Mouse (Mus musculus) embryonic facial prominence, embryonic 12.5 days (tissue): ENCODE results near the gene Vwa8. TPM values are rescaled to one million over a fixed set of nuclear protein-coding genes. Genes with fewer than 3 reads are reported as not detected.
A peak's percentile ranks its signal among the peaks of the same experiment; 100 is the strongest.

Experiments
- ATAC-seq: fragments of 200-750 bp; cut with Nextera tagmentation; 2 replicates; pipeline ENCODE4 v1.8.0; 2017; ENCODE audit not compliant: insufficient number of reproducible peaks, insufficient read depth, low FRiP score, low TSS enrichment
- H3K27ac ChIP-seq: fragments of 300-500 bp; sonication (generic); 2 replicates; pipeline ENCODE4 v1.5.1; 2016; ENCODE audit warnings: mild to moderate bottlenecking
- H3K27me3 ChIP-seq: fragments of 300-500 bp; sonication (generic); 2 replicates; pipeline ENCODE4 v1.6.1; 2016; ENCODE audit warnings: mild to moderate bottlenecking, moderate library complexity
- H3K36me3 ChIP-seq: fragments of 300-500 bp; sonication (generic); 2 replicates; pipeline ENCODE4 v1.6.1; 2016; ENCODE audit warnings: mild to moderate bottlenecking
- H3K4me1 ChIP-seq: fragments of 300-500 bp; sonication (generic); 2 replicates; pipeline ENCODE4 v1.6.1; 2016
- H3K4me2 ChIP-seq: fragments of 300-500 bp; sonication (generic); replicated peaks from 2 replicates; pipeline ENCODE4 v1.6.1; 2016; ENCODE audit warnings: mild to moderate bottlenecking, moderate library complexity
- H3K4me3 ChIP-seq: fragments of 300-500 bp; sonication (generic); 2 replicates; pipeline ENCODE4 v1.5.1; 2016; ENCODE audit warnings: mild to moderate bottlenecking
- H3K9ac ChIP-seq: fragments of 300-500 bp; sonication (generic); 2 replicates; pipeline ENCODE4 v1.6.1; 2016; ENCODE audit warnings: mild to moderate bottlenecking, moderate library complexity
- H3K9me3 ChIP-seq: fragments of 300-500 bp; sonication (generic); 2 replicates; pipeline ENCODE4 v1.6.1; 2016; ENCODE audit warnings: mild to moderate bottlenecking, moderate library complexity
- WGBS: fragments of 180-500 bp; shearing (Covaris S2); methylation state at CpG from one replicate; pipeline ENCODE4 v1.1.7; 2016; 5-methylcytosine and 5-hydroxymethylcytosine counted together
- polyA plus RNA-seq: library from polyadenylated mRNA; unstranded; fragments of >200 nt; fragmentation: Nextera tagmentation; extraction: Ambion mirVana; gene quantifications from 2 replicates; pipeline ENCODE4 v1.2.1, GENCODE M21; 2016

The Vwa8 gene
- polyA plus RNA-seq, 1 experiment from 2014 or later = 10.6 TPM

DNA sequence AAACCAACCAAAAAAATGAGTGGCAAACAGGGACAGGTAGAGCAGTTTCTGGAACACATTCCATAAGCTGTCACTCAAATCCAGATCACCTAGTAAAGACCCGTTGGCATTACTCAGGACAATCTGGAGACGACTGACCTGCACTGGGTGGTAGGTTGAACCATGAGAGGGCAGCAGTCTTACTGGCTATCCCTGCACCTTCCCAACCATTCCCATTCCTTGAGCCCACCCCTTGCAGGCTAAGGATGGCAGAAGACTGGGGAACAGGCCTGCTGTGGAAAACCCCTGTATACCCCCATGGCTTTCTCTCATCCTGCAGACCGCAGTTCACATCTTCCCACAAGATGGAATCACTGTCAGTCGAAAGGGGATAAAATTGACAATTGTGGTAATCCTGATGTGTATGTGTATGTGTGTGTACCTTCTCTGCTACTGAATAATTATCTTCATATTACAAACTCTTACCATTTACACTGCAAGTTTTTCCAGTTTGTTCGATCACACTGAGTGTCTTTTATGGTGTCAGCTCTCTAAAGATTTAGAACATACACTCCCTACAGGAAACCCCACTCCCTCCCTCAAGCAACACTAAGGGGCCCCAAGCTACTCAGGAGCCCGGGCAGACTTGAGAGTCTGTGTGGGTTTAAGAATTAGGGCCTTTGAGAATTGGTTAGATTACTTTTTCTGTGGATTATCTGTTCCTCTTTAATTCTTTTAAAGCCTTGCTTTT lies 393.0 kb downstream of the Vwa8 start:
- ATAC-seq = no peak
- Histone ChIP-seq H3K27me3 (no peaks in the 10 kb centered on the region), H3K9ac (no peak overlapping the region)

DNA sequence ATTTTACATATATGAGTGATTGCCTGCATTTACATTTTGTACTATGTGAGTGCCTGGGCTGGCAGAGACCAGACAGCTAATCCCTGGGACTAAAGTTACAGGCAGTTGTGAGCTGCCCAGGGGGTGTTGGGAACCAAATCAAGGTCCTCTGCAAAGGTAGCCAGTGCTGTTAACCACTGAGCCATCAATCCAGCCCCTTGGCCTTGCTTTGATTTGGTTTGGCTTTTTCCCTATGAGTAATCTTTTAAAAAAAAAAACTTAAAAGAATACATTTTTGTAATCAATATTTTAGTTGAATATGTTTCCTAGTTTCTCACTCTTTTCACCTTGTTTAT lies 393.5 kb downstream of the Vwa8 start:
- H3K9ac ChIP-seq = no peak overlapping the region
- ATAC-seq = no peak
- no peak overlapping the region for H3K4me3 ChIP-seq
- no peaks in the 10 kb centered on the region for H3K9me3 ChIP-seq
- H3K36me3 ChIP-seq = no peaks in the 10 kb centered on the region
- peaks cover 5% of the 10 kb centered on the region; the same call in 1 of the 2 replicates for H3K4me1 ChIP-seq
- H3K4me2 ChIP-seq = no peak overlapping the region
- H3K27ac ChIP-seq = no peak overlapping the region
- no peaks in the 10 kb centered on the region for H3K27me3 ChIP-seq

More for the DNA sequence above, 393.0 kb downstream of the Vwa8 start:
- H3K4me2 ChIP-seq = no peak overlapping the region
- peak overlapping the region; percentile 47; the same call in 1 of the 2 replicates for H3K27ac ChIP-seq
- H3K4me3 ChIP-seq = no peak overlapping the region
- H3K4me1 ChIP-seq = peaks cover 5% of the 10 kb centered on the region; the same call in 1 of the 2 replicates
- WGBS = 67% methylated on average over 6 of the region's 6 CpGs
- H3K36me3 ChIP-seq = no peaks in the 10 kb centered on the region
- no peaks in the 10 kb centered on the region for H3K9me3 ChIP-seq

DNA sequence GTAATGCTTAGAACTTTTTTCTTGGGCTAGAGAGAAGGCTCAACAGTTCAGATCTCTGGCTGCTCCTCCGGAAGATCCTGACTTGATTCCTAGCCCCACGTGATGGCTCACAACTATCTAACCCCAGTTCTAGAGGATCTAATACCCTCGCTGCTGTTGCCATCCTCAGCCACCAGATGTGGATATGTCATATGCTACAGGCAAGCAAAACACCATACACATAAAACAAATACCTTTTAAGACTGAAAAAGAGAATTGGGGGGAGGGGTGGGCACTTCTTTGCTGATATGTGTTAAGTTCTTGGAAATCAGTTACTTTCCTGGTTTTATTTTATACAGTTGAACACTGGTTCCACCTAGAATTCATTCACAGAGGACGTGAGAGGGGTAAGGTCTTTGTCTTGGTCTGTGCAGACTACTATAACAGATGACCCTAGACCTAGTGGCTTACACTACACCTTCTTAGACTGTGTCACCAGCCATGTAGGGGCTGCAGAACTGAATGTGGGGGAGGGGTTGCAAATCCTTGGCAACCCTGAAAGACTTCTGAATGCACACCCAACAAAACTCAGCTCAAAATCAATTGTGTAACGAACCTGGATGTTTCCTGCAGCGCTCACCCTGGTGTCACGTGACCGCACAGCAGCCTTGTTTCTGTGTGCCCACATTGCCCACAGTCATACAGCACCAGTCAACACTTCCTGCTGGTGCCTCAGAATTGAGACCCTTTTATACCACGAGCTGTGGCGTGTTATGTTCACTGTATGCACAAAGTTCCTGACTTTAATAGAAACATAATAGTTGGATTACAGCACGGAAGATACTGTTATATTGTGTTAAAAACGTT lies 394.4 kb downstream of the Vwa8 start:
- H3K36me3 ChIP-seq = no peaks in the 10 kb centered on the region
- no peak overlapping the region for H3K27ac ChIP-seq
- no peaks in the 10 kb centered on the region for H3K27me3 ChIP-seq
- no peak for ATAC-seq
- 78% methylated on average over 12 of the region's 12 CpGs for WGBS
- H3K4me1 ChIP-seq = peaks cover 5% of the 10 kb centered on the region; the same call in 1 of the 2 replicates
- H3K4me2 ChIP-seq = no peak overlapping the region
- H3K9me3 ChIP-seq = no peaks in the 10 kb centered on the region
- no peak overlapping the region for H3K9ac ChIP-seq
- no peak overlapping the region for H3K4me3 ChIP-seq

DNA sequence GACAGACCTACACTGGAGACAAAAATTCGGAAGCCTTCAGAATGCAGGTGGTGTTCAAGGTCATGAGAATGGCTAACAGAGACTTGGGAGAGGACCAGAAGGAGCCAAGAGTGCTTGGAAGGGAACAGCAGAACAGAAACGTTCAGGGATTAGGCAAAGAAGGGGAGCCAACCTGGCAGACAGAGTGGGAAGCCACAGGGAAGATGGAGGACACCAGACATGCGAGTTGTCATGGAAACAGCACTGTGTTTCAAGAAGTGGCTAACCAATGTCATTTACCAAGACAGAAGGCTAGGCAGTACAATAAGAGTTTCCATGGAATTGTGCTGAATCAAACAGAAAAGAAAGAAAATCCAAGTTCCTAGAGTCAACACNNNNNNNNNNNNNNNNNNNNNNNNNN lies 395.7 kb downstream of the Vwa8 start:
- H3K27ac ChIP-seq = no peak overlapping the region
- peaks cover 9% of the 10 kb centered on the region; the same call in 1 of the 2 replicates for H3K4me1 ChIP-seq
- H3K9me3 ChIP-seq = no peaks in the 10 kb centered on the region
- H3K9ac ChIP-seq = no peak overlapping the region
- 60% methylated on average over 3 of the region's 3 CpGs for WGBS
- no peaks in the 10 kb centered on the region for H3K27me3 ChIP-seq
- ATAC-seq = no peak
- no peak overlapping the region for H3K4me2 ChIP-seq
- no peak overlapping the region for H3K4me3 ChIP-seq
- H3K36me3 ChIP-seq = no peaks in the 10 kb centered on the region

DNA sequence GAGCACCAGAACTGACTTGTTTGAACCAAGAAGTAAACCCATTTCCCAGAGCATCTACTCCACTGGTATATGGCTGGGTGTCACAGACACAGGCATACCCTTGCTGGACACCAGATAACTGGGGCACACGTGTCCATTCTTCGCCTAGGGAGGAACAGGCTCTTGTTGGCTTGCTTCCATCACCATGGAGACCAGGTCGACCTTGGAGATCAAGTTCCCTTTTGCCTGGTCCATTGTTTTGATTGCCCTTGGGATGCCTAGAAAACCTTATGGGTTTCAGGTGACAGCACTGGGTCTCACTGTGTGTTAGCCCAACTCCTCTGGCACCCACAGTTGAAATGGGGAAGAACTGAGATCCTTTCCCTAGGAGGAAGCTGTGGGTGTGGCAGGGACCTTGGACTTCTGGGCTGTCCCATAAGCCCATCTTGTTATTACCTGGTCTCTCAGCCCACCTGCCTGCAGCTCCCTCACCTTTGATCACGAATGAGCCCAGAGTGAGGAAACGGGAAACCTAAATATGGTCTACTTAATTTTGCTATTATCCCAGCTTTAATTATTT lies 403.0 kb downstream of the Vwa8 start:
- Histone ChIP-seq H3K4me2 (no peak overlapping the region), H3K27ac (no peak overlapping the region)
- WGBS = 63% methylated on average over 5 of the region's 5 CpGs

More for the DNA sequence above, 403.0 kb downstream of the Vwa8 start:
- ATAC-seq = no peak
- Histone ChIP-seq H3K4me3 (no peak overlapping the region), H3K36me3 (no peaks in the 10 kb centered on the region), H3K27me3 (no peaks in the 10 kb centered on the region), H3K4me1 (0 out of 2 replicates have a peak, but pooled peaks cover 5% of the 10 kb centered on the region), H3K9me3 (no peaks in the 10 kb centered on the region), H3K9ac (no peak overlapping the region)

Other genes with a start within 250 kb of the Vwa8 start
- 2.2 and 2.9 TPM in 2 replicates for gene Dgkh, start 116.3 kb upstream of the Vwa8 start, polyA plus RNA-seq